Mouse (Mus musculus): ENCODE measurements at regions not wholly inside any gene's neighbourhood (a gene's known extent, or its start where the extent isn't known, plus 50 kb on each side); places are given as distances from the start of the nearest gene placed in this dataset.

DNA sequence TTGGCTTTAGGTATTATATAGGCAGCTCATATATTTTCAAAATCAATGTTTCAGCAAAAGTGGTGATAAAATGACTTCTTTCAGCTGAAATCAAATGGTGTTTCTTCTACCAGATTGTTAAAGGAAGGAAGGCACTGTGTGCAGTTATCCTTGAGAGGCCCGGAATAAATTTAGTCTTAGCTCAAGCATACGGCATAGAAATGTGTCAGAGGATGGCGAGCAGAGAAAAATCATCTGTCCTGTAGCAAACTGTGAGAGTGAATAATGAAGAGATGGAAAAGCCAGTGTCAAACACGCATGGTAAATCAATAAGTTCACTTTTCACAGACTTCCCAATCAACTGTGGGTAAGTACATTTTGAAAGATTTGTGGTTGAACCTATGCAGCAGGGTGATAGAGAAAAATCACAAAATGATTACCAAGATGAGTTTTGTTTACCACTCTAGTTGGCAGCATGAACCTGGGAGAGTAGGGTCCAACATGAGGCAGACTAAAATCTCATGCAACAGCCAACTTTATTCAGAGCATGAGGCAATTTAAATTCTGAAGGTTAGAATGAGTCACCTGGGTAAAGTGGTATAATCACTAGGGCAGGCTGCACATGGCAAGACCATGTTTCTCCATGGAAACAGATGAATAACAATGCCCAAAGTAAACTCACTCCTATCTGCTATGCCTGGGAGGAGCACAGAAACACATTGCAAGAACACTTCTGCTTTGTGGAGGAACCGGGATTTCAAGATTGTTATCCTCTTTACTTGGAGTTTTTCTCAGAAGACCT lies 55.7 kb downstream of the AI429214 start:
- Histone ChIP-seq H3K4me1 (ENCODE audit: insufficient read depth) (no peaks in the 10 kb centered on the region), H3K9me3 (ENCODE audit: low read length) (no peaks in the 10 kb centered on the region), H3K27me3 (ENCODE audit: insufficient read depth, low read length) (no peaks in the 10 kb centered on the region; the same call in 1 of the 2 replicates), H3K27ac (ENCODE audit: low read depth, low read length) (no peak overlapping the region), H3K9ac (no peak overlapping the region), H3K36me3 (ENCODE audit: insufficient read depth) (no peaks in the 10 kb centered on the region), H3K4me2 (ENCODE audit: low read depth) (no peak overlapping the region), H3K4me3 (ENCODE audit: low read depth, low read length) (no peak overlapping the region)
- 69% methylated on average over 5 of the region's 5 CpGs for WGBS
- DNase-seq (peak; percentile 31), ATAC-seq (peak; percentile 71)
- no peak for TF ChIP-seq CTCF (IDR thresholded peaks at IDR 0.05; ENCODE audit: low read depth)

GRCm38 (mm10) chr8:37049969-37050683 lies 56.7 kb downstream of the AI429214 start:
- Histone ChIP-seq H3K4me3 (ENCODE audit: low read depth, low read length) (no peak overlapping the region), H3K9ac (no peak overlapping the region), H3K4me2 (ENCODE audit: low read depth) (no peak overlapping the region), H3K4me1 (ENCODE audit: insufficient read depth) (no peaks in the 10 kb centered on the region), H3K36me3 (ENCODE audit: insufficient read depth) (no peaks in the 10 kb centered on the region), H3K9me3 (ENCODE audit: low read length) (no peaks in the 10 kb centered on the region), H3K27me3 (ENCODE audit: insufficient read depth, low read length) (no peaks in the 10 kb centered on the region; the same call in 1 of the 2 replicates), H3K27ac (ENCODE audit: low read depth, low read length) (no peak overlapping the region)
- ATAC-seq = peak; percentile 82
- no peak for TF ChIP-seq CTCF (IDR thresholded peaks at IDR 0.05; ENCODE audit: low read depth)
- WGBS = 42% methylated on average over 6 of the region's 6 CpGs
- peak; percentile 68 for DNase-seq

DNA sequence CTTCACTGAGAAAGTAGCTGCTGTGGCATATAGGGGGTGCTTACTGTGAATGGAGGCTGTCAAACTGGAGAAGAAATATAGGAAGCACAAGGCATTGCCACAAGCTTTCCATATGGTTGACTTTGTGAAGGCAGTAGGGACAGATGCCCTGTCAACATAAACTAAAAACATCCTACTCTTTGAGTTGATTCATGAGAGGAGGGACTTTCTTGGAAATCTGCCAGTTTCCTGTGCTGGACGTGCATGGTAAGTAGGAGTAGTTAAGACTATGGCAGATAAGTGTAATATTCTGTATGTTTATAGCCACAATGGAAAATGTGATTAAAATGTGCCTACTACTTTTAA lies 57.3 kb downstream of the AI429214 start:
- no peak for DNase-seq
- H3K4me3 ChIP-seq (ENCODE audit: low read depth, low read length) = no peak overlapping the region
- no peak overlapping the region for H3K27ac ChIP-seq (ENCODE audit: low read depth, low read length)
- ATAC-seq = peak; percentile 50
- H3K4me1 ChIP-seq (ENCODE audit: insufficient read depth) = no peaks in the 10 kb centered on the region
- no peaks in the 10 kb centered on the region; the same call in 1 of the 2 replicates for H3K27me3 ChIP-seq (ENCODE audit: insufficient read depth, low read length)
- no peaks in the 10 kb centered on the region for H3K9me3 ChIP-seq (ENCODE audit: low read length)
- no peak for TF ChIP-seq CTCF (IDR thresholded peaks at IDR 0.05; ENCODE audit: low read depth)
- H3K9ac ChIP-seq = no peak overlapping the region
- H3K36me3 ChIP-seq (ENCODE audit: insufficient read depth) = no peaks in the 10 kb centered on the region
- H3K4me2 ChIP-seq (ENCODE audit: low read depth) = no peak overlapping the region
- WGBS = 24% methylated on average over 1 of the region's 1 CpGs

GRCm38 (mm10) chr8:37056376-37056775 lies 63.0 kb downstream of the AI429214 start:
- DNase-seq (no peak), ATAC-seq (no peak)
- Histone ChIP-seq H3K4me3 (ENCODE audit: low read depth, low read length) (no peak overlapping the region), H3K27ac (ENCODE audit: low read depth, low read length) (no peak overlapping the region), H3K27me3 (ENCODE audit: insufficient read depth, low read length) (no peaks in the 10 kb centered on the region), H3K4me1 (ENCODE audit: insufficient read depth) (no peaks in the 10 kb centered on the region), H3K36me3 (ENCODE audit: insufficient read depth) (no peaks in the 10 kb centered on the region), H3K9ac (no peak overlapping the region), H3K9me3 (ENCODE audit: low read length) (no peaks in the 10 kb centered on the region), H3K4me2 (ENCODE audit: low read depth) (no peak overlapping the region)
- no peak for TF ChIP-seq CTCF (IDR thresholded peaks at IDR 0.05; ENCODE audit: low read depth)
- WGBS = 84% methylated on average over 3 of the region's 3 CpGs

- DNase-seq = no peak
- Histone ChIP-seq H3K9me3 (ENCODE audit: low read length) (no peaks in the 10 kb centered on the region), H3K27ac (ENCODE audit: low read depth, low read length) (no peak overlapping the region), H3K27me3 (ENCODE audit: insufficient read depth, low read length) (no peaks in the 10 kb centered on the region), H3K4me3 (ENCODE audit: low read depth, low read length) (no peak overlapping the region), H3K9ac (no peak overlapping the region), H3K4me1 (ENCODE audit: insufficient read depth) (no peaks in the 10 kb centered on the region), H3K36me3 (ENCODE audit: insufficient read depth) (no peaks in the 10 kb centered on the region), H3K4me2 (ENCODE audit: low read depth) (no peak overlapping the region)
- ATAC-seq = no peak
- WGBS = 76% methylated on average over 6 of the region's 6 CpGs
- TF ChIP-seq CTCF (IDR thresholded peaks at IDR 0.05; ENCODE audit: low read depth) = no peak
Measured at GRCm38 (mm10) chr8:37058390-37058789, 65.0 kb downstream of the AI429214 start.

DNA sequence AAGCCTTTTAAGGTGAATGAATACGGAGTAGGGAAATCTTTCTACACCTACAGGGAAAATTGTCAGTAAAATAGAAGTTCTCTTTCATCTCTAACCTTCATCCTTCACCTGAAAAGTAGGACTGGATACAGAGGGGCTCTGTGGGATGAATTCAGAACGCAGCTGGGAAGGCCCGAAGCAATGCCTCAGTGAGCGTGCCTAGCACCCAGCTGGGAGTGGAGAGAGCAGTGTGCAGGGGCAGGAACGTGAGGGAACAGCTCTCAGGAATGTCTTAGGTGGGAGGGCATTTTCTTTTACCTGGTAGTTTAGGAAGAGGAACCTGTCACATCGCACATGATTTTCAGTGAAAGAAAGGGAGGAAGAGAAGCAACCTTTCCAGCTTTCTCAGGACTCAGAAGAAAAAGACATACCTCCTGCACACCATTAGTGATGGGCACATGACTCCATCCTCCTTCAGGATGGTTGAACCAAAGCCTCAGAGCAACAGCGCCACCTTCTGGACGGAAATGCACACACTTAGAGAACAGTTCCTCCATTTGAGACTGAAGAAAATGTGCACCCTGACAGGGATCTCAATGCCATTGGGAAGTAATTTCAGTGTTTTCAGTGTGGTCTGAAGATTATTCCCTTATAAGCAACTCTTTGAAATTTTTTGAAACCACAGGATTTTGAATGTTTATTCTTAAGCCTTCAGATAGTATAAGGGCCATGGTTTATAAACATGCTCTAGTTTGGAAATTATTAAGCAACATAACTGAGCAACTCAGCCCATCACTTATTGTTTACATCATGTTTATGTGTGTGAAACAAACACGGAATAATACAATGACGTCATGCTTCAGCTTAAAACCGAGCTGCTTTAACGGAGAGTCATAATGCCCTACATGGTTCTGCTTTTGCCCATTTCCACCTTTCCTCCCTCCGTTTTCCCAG lies 68.9 kb downstream of the AI429214 start:
- Histone ChIP-seq H3K27me3 (ENCODE audit: insufficient read depth, low read length) (no peaks in the 10 kb centered on the region), H3K9me3 (ENCODE audit: low read length) (no peaks in the 10 kb centered on the region)
- WGBS = 33% methylated on average over 13 of the region's 13 CpGs

More for the DNA sequence above, 68.9 kb downstream of the AI429214 start:
- Histone ChIP-seq H3K4me3 (ENCODE audit: low read depth, low read length) (no peak overlapping the region), H3K4me2 (ENCODE audit: low read depth) (no peak overlapping the region), H3K36me3 (ENCODE audit: insufficient read depth) (no peaks in the 10 kb centered on the region), H3K4me1 (ENCODE audit: insufficient read depth) (no peaks in the 10 kb centered on the region), H3K27ac (ENCODE audit: low read depth, low read length) (no peak overlapping the region), H3K9ac (no peak overlapping the region)
- peak; percentile 89 for DNase-seq
- TF ChIP-seq CTCF (IDR thresholded peaks at IDR 0.05; ENCODE audit: low read depth) = peak; percentile 94
- ATAC-seq = peak; percentile 91

Measured in forebrain, postnatal 0 days (tissue).